In the genomic region with DNA sequence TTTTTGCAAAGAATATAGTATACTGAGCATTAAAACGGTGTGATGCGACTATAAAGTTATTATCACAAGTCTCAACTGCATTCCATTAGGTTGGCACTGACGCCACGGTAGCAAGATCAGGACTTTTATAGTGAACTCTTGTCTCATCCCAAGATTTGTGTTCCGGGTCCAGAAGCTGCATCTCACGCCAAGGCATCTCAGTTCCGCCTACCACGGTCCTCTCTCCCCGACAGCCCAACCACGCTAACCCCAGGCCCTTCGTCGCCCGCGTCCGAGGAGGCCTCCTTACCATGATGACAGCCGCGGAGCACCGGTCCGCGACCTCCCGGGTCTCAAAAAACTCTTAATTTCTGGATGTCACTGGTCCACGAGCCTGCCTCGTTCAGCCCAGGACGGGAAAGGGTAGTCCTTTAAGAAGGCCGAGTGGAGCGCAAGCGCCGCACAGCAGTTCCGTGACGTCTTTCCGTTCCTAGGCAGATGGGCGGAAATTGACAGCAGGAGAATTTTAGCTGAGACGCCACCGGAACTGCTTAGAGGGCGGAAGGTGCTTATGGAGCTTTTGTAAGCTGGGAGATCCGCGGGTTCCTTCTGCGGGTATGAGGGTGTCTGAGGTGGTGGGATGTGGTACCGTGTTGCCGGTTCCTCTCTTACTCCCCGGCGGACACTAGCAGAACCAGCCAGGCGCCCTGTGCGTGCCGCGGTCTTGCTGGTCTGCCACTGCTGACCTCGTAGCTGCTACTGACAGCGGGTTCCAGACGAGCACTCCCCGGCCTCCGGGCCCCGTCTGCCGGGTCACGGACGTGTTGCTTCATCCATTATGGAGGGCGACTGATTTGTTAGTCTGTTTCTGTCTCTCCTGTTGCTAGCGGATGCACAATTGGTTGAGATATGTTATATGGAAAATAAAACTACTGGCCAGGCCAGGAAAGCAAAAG, we compare ENCODE assay signal across 8 mouse cellular contexts. TPM values are rescaled to one million over a fixed set of nuclear protein-coding genes. Genes with fewer than 3 reads are reported as not detected.
DNase-seq lines count a peak whose midpoint lies in the region; ATAC-seq and TF ChIP-seq lines count a peak whose summit lies in the region.

A gene (plus strand): TSS at position 472 of the 935 bp plus-strand sequence.
A gene (minus strand): TSS at position 472 of the 935 bp plus-strand sequence.

- H3K79me2 ChIP-seq in MEL (ENCODE audit: control insufficient read depth, insufficient read depth, low read length, poor library complexity), result peaks cover 16% of the 10 kb centered on the region

- no peaks in the 10 kb centered on the region for H3K9me3 ChIP-seq in MEL (replicated peaks; ENCODE audit: insufficient read depth, low read length)
- H3K9me3 ChIP-seq in forebrain, postnatal 0 days (ENCODE audit: low read length), result no peaks in the 10 kb centered on the region
- H3K9me3 ChIP-seq in lung, embryonic 15.5 days, result no peaks in the 10 kb centered on the region

- peak; percentile 85 to 98 for TF ChIP-seq POLR2A in MEL (IDR thresholded peaks at IDR 0.05; ENCODE audit: control insufficient read depth in 1 of 2, insufficient read depth in 1 of 2, low read depth in 1 of 2, low read length in 2 of 2, poor library complexity in 1 of 2)
- peak; percentile 78; the same call in 1 of the 2 replicates for TF ChIP-seq POLR2A in cerebellum, adult 2 months (IDR thresholded peaks at IDR 0.05; ENCODE audit: borderline replicate concordance, insufficient read depth, low read length)

- under 1% methylated on average over 57 of the region's 57 CpGs for WGBS in cerebellum, adult 2 months
- 2% methylated on average over 57 of the region's 57 CpGs for WGBS in forebrain, postnatal 0 days
- WGBS in lung, embryonic 15.5 days, result under 1% methylated on average over 57 of the region's 57 CpGs

- ATAC-seq in forebrain, postnatal 0 days, result peak; percentile 99
- ATAC-seq in lung, embryonic 15.5 days (ENCODE audit: borderline replicate concordance, extremely low read depth, low FRiP score, low TSS enrichment), result peak; percentile 95

- no peaks in the 10 kb centered on the region for H3K27me3 ChIP-seq in MEL (ENCODE audit: control insufficient read depth in 1 of 2, insufficient read depth in 2 of 2, low read length in 2 of 2)
- no peaks in the 10 kb centered on the region for H3K27me3 ChIP-seq in cerebellum, adult 2 months (ENCODE audit: control insufficient read depth, insufficient read depth, low read length)
- no peaks in the 10 kb centered on the region for H3K27me3 ChIP-seq in forebrain, postnatal 0 days (ENCODE audit: insufficient read depth, low read length)
- H3K27me3 ChIP-seq in lung, embryonic 15.5 days, result no peaks in the 10 kb centered on the region

- TF ChIP-seq CTCF in MEL (IDR thresholded peaks at IDR 0.05 in 2 of 3, conservative IDR thresholded peaks at IDR 0.05 in 1 of 3; ENCODE audit: control insufficient read depth in 1 of 3, insufficient read depth in 1 of 3, low read depth in 2 of 3, low read length in 3 of 3, poor library complexity in 1 of 3, severe bottlenecking in 1 of 3), result no peak
- TF ChIP-seq CTCF in cerebellum, adult 2 months (IDR thresholded peaks at IDR 0.05; ENCODE audit: borderline replicate concordance, insufficient read depth, low read depth, low read length), result no peak
- TF ChIP-seq CTCF in forebrain, postnatal 0 days (IDR thresholded peaks at IDR 0.05; ENCODE audit: low read depth), result no peak

- H3K4me2 ChIP-seq in forebrain, postnatal 0 days (ENCODE audit: low read depth), result peak within 1 kb of the TSS; percentile 67
- H3K4me2 ChIP-seq in lung, embryonic 15.5 days, result peak within 1 kb of the TSS; percentile 55

- no peaks in the 10 kb centered on the region for H3K4me1 ChIP-seq in MEL (ENCODE audit: control insufficient read depth in 1 of 2, insufficient read depth in 2 of 2, low read length in 2 of 2)
- no peaks in the 10 kb centered on the region for H3K4me1 ChIP-seq in cerebellum, adult 2 months (ENCODE audit: control insufficient read depth, insufficient read depth, low read length)
- H3K4me1 ChIP-seq in forebrain, postnatal 0 days (ENCODE audit: insufficient read depth), result peaks cover 6% of the 10 kb centered on the region; the same call in 1 of the 2 replicates
- H3K4me1 ChIP-seq in lung, embryonic 15.5 days, result peaks cover 12% of the 10 kb centered on the region

- peak within 1 kb of the TSS; percentile 83 for H3K27ac ChIP-seq in MEL (ENCODE audit: control insufficient read depth, low read depth, low read length)
- H3K27ac ChIP-seq in cerebellum, adult 2 months (ENCODE audit: insufficient read depth, low read length), result peak within 1 kb of the TSS; percentile 79
- peak within 1 kb of the TSS; percentile 80 for H3K27ac ChIP-seq in forebrain, postnatal 0 days (ENCODE audit: low read depth, low read length)
- H3K27ac ChIP-seq in lung, embryonic 15.5 days, result peak within 1 kb of the TSS; percentile 80

- TF ChIP-seq RAD21 in MEL (IDR thresholded peaks at IDR 0.05; ENCODE audit: low read depth, low read length), result no peak

- DNase-seq in MEL (ENCODE audit: low read depth, low spot score), result peak; percentile 97
- DNase-seq in cerebellum, adult 2 months, result peak; percentile 92 to 93
- DNase-seq in forebrain, postnatal 0 days, result peak; percentile 96
- peak; percentile 90 for DNase-seq in heart, postnatal 4 days
- peak; percentile 88 to 92 for DNase-seq in layer of hippocampus, adult 8-10 months (ENCODE audit: low spot score in 2 of 2)
- DNase-seq in ovary, adult 18-20 months (ENCODE audit: low spot score), result peak; percentile 79
- peak; percentile 95 for DNase-seq in thymus, postnatal 0 days (ENCODE audit: low spot score)

- H3K9ac ChIP-seq in MEL (ENCODE audit: control insufficient read depth, low read depth, low read length, poor library complexity, severe bottlenecking), result peak within 1 kb of the TSS; percentile 98
- H3K9ac ChIP-seq in forebrain, postnatal 0 days, result peak within 1 kb of the TSS; percentile 78
- H3K9ac ChIP-seq in lung, embryonic 15.5 days, result peak within 1 kb of the TSS; percentile 89

- TF ChIP-seq EP300 in MEL (IDR thresholded peaks at IDR 0.05; ENCODE audit: low read depth in 1 of 2, low read length in 2 of 2), result 0 out of 4 replicates have a peak, but pooled peaks of 1 of the 2 experiments have one; percentile 11

- H3K36me3 ChIP-seq in MEL (ENCODE audit: control insufficient read depth in 1 of 2, insufficient read depth in 2 of 2, low read length in 2 of 2), result peaks cover 9 to 11% of the 10 kb centered on the region in 2 experiments
- H3K36me3 ChIP-seq in forebrain, postnatal 0 days (ENCODE audit: insufficient read depth), result peaks cover 16% of the 10 kb centered on the region
- H3K36me3 ChIP-seq in lung, embryonic 15.5 days, result peaks cover 21% of the 10 kb centered on the region; the same call in 1 of the 2 replicates

- H3K4me3 ChIP-seq in MEL (ENCODE audit: control insufficient read depth in 1 of 2, insufficient read depth in 1 of 2, low read depth in 2 of 2, low read length in 2 of 2), result peak within 1 kb of the TSS; percentile 93 to 98
- H3K4me3 ChIP-seq in cerebellum, adult 2 months (replicated peaks; ENCODE audit: insufficient read depth, low read depth, low read length), result peak within 1 kb of the TSS; percentile 96
- peak within 1 kb of the TSS; percentile 57 for H3K4me3 ChIP-seq in forebrain, postnatal 0 days (ENCODE audit: low read depth, low read length)
- peak within 1 kb of the TSS; percentile 96 for H3K4me3 ChIP-seq in lung, embryonic 15.5 days

TF ChIP-seq in MEL, 35 proteins besides CTCF, POLR2A, EP300 and RAD21 (continues in another document):
- TF ChIP-seq MEF2A (IDR thresholded peaks at IDR 0.05; ENCODE audit: extremely low read depth, insufficient replicate concordance, low read depth, low read length, poor library complexity, severe bottlenecking) (no peak), ZC3H11A (IDR thresholded peaks at IDR 0.05; ENCODE audit: low read depth, low read length) (no peak), TAL1 (IDR thresholded peaks at IDR 0.05; ENCODE audit: low read length) (no peak), MXI1 (IDR thresholded peaks at IDR 0.05; ENCODE audit: low read depth, low read length) (peak; percentile 86), UBTF (IDR thresholded peaks at IDR 0.05; ENCODE audit: borderline replicate concordance, insufficient read depth, low read depth, low read length) (0 out of 2 replicates have a peak, but pooled peaks have one; percentile 66), MYB (IDR thresholded peaks at IDR 0.05; ENCODE audit: low read depth, low read length) (0 out of 2 replicates have a peak, but pooled peaks have one; percentile 12), ETS1 (IDR thresholded peaks at IDR 0.05; ENCODE audit: low read depth, low read length) (peak; percentile 53; the same call in 1 of the 2 replicates), HCFC1 (IDR thresholded peaks at IDR 0.05; ENCODE audit: low read depth, low read length) (peak; percentile 90), NELFE (IDR thresholded peaks at IDR 0.05; ENCODE audit: low read depth, low read length) (peak; percentile 88), CHD2 (IDR thresholded peaks at IDR 0.05; ENCODE audit: low read length) (no peak; the same call in 1 of the 2 replicates), GABPA (IDR thresholded peaks at IDR 0.05; ENCODE audit: low read depth, low read length) (0 out of 2 replicates have a peak, but pooled peaks have one; percentile 22)

RNA-seq across cellular contexts. Expression of the first gene that starts in this region (rescaled TPM):
- 25.7 and 25.9 TPM in 2 replicates for total RNA-seq in MEL (2012; rRNA removed)
- polyA plus RNA-seq in MEL (2012; ENCODE audit: insufficient read depth in 1 of 2, insufficient read length in 2 of 2, low read depth in 1 of 2, low replicate concordance in 2 of 2, missing spikeins in 1 of 2), result 10 to 100 TPM in 1 of 2 experiments, not detected in 1; 34.1 TPM
- 34.1 and 36.2 TPM in 2 replicates for polyA plus RNA-seq in cerebellum, adult 2 months (2012; rRNA removed)
- total RNA-seq in forebrain, postnatal 0 days (2014; rRNA removed), result 25.1 and 32.1 TPM in 2 replicates
- 12.8 and 15.5 TPM in 2 replicates for polyA plus RNA-seq in forebrain, postnatal 0 days (2015; fragmentation: Nextera tagmentation; extraction: Ambion mirVana)
- 10 to 100 TPM; 32.1 to 33.5 TPM for total RNA-seq in heart, postnatal 4 days (2021)
- total RNA-seq in layer of hippocampus, adult 8-10 months (2022), result 10 to 100 TPM; 24.0 to 36.5 (median 30.5) TPM
- polyA plus RNA-seq in lung, embryonic 15.5 days (2015; fragmentation: Nextera tagmentation; extraction: Ambion mirVana), result 24.5 and 26.7 TPM in 2 replicates
- 21.0 and 23.2 TPM in 2 replicates for polyA plus RNA-seq in thymus, postnatal 0 days (2015; fragmentation: Nextera tagmentation; extraction: Ambion mirVana)

RNA-seq across cellular contexts. Expression of the second gene that starts in this region (rescaled TPM):
- 130 and 133 TPM in 2 replicates for total RNA-seq in MEL (2012; rRNA removed)
- 100 to 1,000 TPM; 200 to 245 TPM for polyA plus RNA-seq in MEL (2012; ENCODE audit: insufficient read depth in 1 of 2, insufficient read length in 2 of 2, low read depth in 1 of 2, low replicate concordance in 2 of 2, missing spikeins in 1 of 2)
- 37.8 and 44.9 TPM in 2 replicates for polyA plus RNA-seq in cerebellum, adult 2 months (2012; rRNA removed)
- 48.6 and 77.5 TPM in 2 replicates for total RNA-seq in forebrain, postnatal 0 days (2014; rRNA removed)
- 43.5 and 52.1 TPM in 2 replicates for polyA plus RNA-seq in forebrain, postnatal 0 days (2015; fragmentation: Nextera tagmentation; extraction: Ambion mirVana)
- total RNA-seq in heart, postnatal 4 days (2021), result 10 to 100 TPM; 69.1 to 73.1 TPM
- 10 to 100 TPM; 33.2 to 55.1 (median 44.1) TPM for total RNA-seq in layer of hippocampus, adult 8-10 months (2022)
- 49.3 and 50.3 TPM in 2 replicates for polyA plus RNA-seq in lung, embryonic 15.5 days (2015; fragmentation: Nextera tagmentation; extraction: Ambion mirVana)
- polyA plus RNA-seq in thymus, postnatal 0 days (2015; fragmentation: Nextera tagmentation; extraction: Ambion mirVana), result 83.9 and 91.3 TPM in 2 replicates

Comparison
In these comparisons a context has a peak if more than half of its experiments do, and no peak if none do; other contexts are left out.
1. Peak in every context shown above with its lines: DNase-seq, ATAC-seq, H3K4me3 ChIP-seq and H3K27ac ChIP-seq.